Comparison of ENCODE assay signal across 27 mouse cellular contexts in genomic region chr5:142917402-142917801, GRCm38 (mm10). TPM values are rescaled to one million over a fixed set of nuclear protein-coding genes. Genes with fewer than 3 reads are reported as not detected.
"Had no signal": no experiment of that assay in that cellular context is flagged by ENCODE, and none has a peak within 500 bp of the region (broad histone marks: within the 10 kb centered on the region; RNA-seq: fewer than 3 reads in every experiment).

No protein-coding gene starts in this region.

- H3K36me3 ChIP-seq: embryonic facial prominence, embryonic 10.5 days; embryonic facial prominence, embryonic 12.5 days; embryonic facial prominence, embryonic 13.5 days; embryonic facial prominence, embryonic 15.5 days; forebrain, embryonic 10.5 days; forebrain, embryonic 12.5 days; forebrain, embryonic 15.5 days had no signal

- ATAC-seq: forebrain, embryonic 13.5 days; forebrain, embryonic 14.5 days; forebrain, embryonic 15.5 days; forebrain, embryonic 16.5 days; forebrain, postnatal 0 days had no signal

- H3K4me1 ChIP-seq: forebrain, embryonic 12.5 days; forebrain, embryonic 13.5 days; forebrain, embryonic 15.5 days had no signal

- H3K9ac ChIP-seq: embryonic facial prominence, embryonic 12.5 days; embryonic facial prominence, embryonic 13.5 days; embryonic facial prominence, embryonic 15.5 days; forebrain, embryonic 12.5 days; forebrain, embryonic 13.5 days; forebrain, embryonic 15.5 days; forebrain, postnatal 0 days had no signal

- H3K27me3 ChIP-seq: embryonic facial prominence, embryonic 12.5 days; embryonic facial prominence, embryonic 13.5 days; embryonic facial prominence, embryonic 15.5 days; forebrain, embryonic 12.5 days; forebrain, embryonic 13.5 days; forebrain, embryonic 15.5 days had no signal

- DNase-seq: cerebellum, adult 2 months; cerebellum, adult 8-10 months; cerebellum, adult 9-10 months; cerebellum, adult 9-11 months; cerebellum, postnatal 10 days; cerebellum, postnatal 14 days; cerebellum, postnatal 25 days; cerebellum, postnatal 36 days; embryo, embryonic 11 days; forebrain, postnatal 0 days; gastrocnemius, postnatal 10 days; gastrocnemius, postnatal 25 days; gastrocnemius, postnatal 36 days; heart, adult 11 months; heart, adult 18-20 months had no signal

- H3K4me3 ChIP-seq: embryonic facial prominence, embryonic 10.5 days; embryonic facial prominence, embryonic 12.5 days; embryonic facial prominence, embryonic 13.5 days; embryonic facial prominence, embryonic 15.5 days; erythroblast, embryonic 14.5 days; forebrain, embryonic 10.5 days; forebrain, embryonic 12.5 days; forebrain, embryonic 13.5 days; forebrain, embryonic 15.5 days had no signal

- H3K4me2 ChIP-seq: embryonic facial prominence, embryonic 12.5 days; embryonic facial prominence, embryonic 13.5 days; embryonic facial prominence, embryonic 15.5 days; forebrain, embryonic 12.5 days; forebrain, embryonic 13.5 days; forebrain, embryonic 15.5 days had no signal

- H3K9me3 ChIP-seq: embryonic facial prominence, embryonic 10.5 days; embryonic facial prominence, embryonic 12.5 days; embryonic facial prominence, embryonic 13.5 days; embryonic facial prominence, embryonic 15.5 days; forebrain, embryonic 10.5 days; forebrain, embryonic 12.5 days; forebrain, embryonic 13.5 days; forebrain, embryonic 15.5 days had no signal

- H3K27ac ChIP-seq: embryonic facial prominence, embryonic 10.5 days; embryonic facial prominence, embryonic 12.5 days; embryonic facial prominence, embryonic 13.5 days; embryonic facial prominence, embryonic 15.5 days; forebrain, embryonic 10.5 days; forebrain, embryonic 12.5 days; forebrain, embryonic 13.5 days; forebrain, embryonic 15.5 days had no signal

RNA-seq across cellular contexts. Expression of gene Fscn1, which starts 42.7 kb away (rescaled TPM):
- total RNA-seq: granulocyte monocyte progenitor cell, adult 5-6 weeks had no signal
